Mouse (Mus musculus) forebrain, embryonic 14.5 days (tissue): Measurements from ENCODE around the gene Myrf. TPM values are rescaled to one million over a fixed set of nuclear protein-coding genes. Genes with fewer than 3 reads are reported as not detected.
A peak's percentile ranks its signal among the peaks of the same experiment; 100 is the strongest.

Experiments used
- ATAC-seq: fragments of 200-750 bp; cut with Nextera tagmentation; 2 replicates; pipeline ENCODE4 v1.8.0; 2017; ENCODE audit warnings: mild to moderate bottlenecking, moderate library complexity
- DNase-seq: peaks from one replicate; pipeline ENCODE4 v3.0.0-alpha.2; 2015; ENCODE audit warnings: low spot score
- H3K27ac ChIP-seq: fragments of 300-500 bp; sonication (generic); 2 replicates; pipeline ENCODE4 v1.5.1; 2014; ENCODE audit warnings: low read depth, mild to moderate bottlenecking, control low read depth, low read length, moderate library complexity
- H3K27me3 ChIP-seq: fragments of 300-500 bp; sonication (generic); replicated peaks from 2 replicates; pipeline ENCODE4 v1.6.1; 2014; ENCODE audit warnings: low read length, control low read depth, mixed read lengths; ENCODE audit not compliant: control insufficient read depth, insufficient read depth
- H3K36me3 ChIP-seq: fragments of 300-500 bp; sonication (generic); 2 replicates; pipeline ENCODE4 v1.6.1; 2014; ENCODE audit warnings: low read length, control low read depth; ENCODE audit not compliant: control insufficient read depth, insufficient read depth
- H3K4me1 ChIP-seq: fragments of 300-500 bp; sonication (generic); 2 replicates; pipeline ENCODE4 v1.6.1; 2014; ENCODE audit warnings: antibody characterized with exemption, low read length, control low read depth; ENCODE audit not compliant: control insufficient read depth, insufficient read depth
- H3K4me2 ChIP-seq: fragments of 300-500 bp; sonication (generic); 2 replicates; pipeline ENCODE4 v1.6.1; 2014; ENCODE audit warnings: mild to moderate bottlenecking, control low read depth, low read length
- H3K4me3 ChIP-seq: fragments of 300-500 bp; sonication (generic); 2 replicates; pipeline ENCODE4 v1.5.1; 2014; ENCODE audit warnings: low read depth, low read length, control low read depth
- H3K9ac ChIP-seq: fragments of 300-500 bp; sonication (generic); 2 replicates; pipeline ENCODE4 v1.6.1; 2014; ENCODE audit warnings: mild to moderate bottlenecking, low read length, control low read depth, moderate library complexity
- H3K9me3 ChIP-seq: fragments of 300-500 bp; sonication (generic); replicated peaks from 2 replicates; pipeline ENCODE4 v1.6.1; 2016; ENCODE audit warnings: low read length, control low read depth, mixed read lengths; ENCODE audit not compliant: control insufficient read depth
- WGBS: fragments of 180-500 bp; shearing (Covaris S2); extraction: QIAGEN DNeasy Blood & Tissue Kit; methylation state at CpG from one replicate; pipeline ENCODE4 v1.1.7; 2014; 5-methylcytosine and 5-hydroxymethylcytosine counted together
- polyA plus RNA-seq: library from polyadenylated mRNA; unstranded; fragments of >200 nt; fragmentation: Nextera tagmentation; extraction: Ambion mirVana; gene quantifications from 2 replicates; pipeline ENCODE4 v1.2.1, GENCODE M21; 2014

Myrf gene
- polyA plus RNA-seq, 1 experiment from 2014 or later, result 0.20 TPM

DNA sequence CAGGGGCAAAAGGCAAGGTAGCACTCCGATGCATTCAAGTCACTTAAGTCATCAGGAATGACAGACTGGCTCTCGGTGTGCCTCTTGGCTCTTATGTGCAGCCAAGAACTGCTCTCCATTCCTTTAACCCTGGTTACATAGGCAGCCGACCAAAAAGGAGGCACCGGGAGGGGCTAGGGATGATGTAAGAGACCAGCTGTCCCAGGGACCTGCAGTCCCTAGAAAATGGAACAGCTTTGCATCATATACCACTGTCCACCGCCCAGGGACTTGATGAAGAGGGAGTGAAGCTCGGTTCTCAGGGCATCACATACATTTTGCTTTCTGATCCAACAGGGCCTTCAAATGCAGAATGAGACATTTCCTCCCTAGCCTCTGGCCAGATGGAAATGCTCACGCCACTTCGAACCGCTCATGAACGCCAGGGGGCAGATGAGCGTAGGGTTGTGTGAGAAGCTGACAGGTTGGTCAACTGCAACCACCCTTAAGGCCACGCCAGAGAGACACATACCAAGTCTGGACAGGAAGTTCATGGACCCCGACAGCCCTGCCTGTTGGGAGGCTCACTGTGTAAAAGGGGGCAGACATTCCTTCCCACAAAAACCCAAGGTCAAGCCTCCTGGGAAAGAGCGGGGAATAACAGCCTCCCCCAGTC lies 25.8 kb upstream of the Myrf start:
- DNase-seq (peak; percentile 66), ATAC-seq (peak; percentile 66)
- WGBS, result 26% methylated on average over 14 of the region's 14 CpGs
- Histone ChIP-seq H3K4me1 (no peaks in the 10 kb centered on the region), H3K9ac (no peak overlapping the region), H3K4me2 (no peak overlapping the region), H3K27me3 (no peaks in the 10 kb centered on the region), H3K4me3 (no peak overlapping the region), H3K9me3 (no peaks in the 10 kb centered on the region), H3K36me3 (no peaks in the 10 kb centered on the region), H3K27ac (no peak overlapping the region)

DNA sequence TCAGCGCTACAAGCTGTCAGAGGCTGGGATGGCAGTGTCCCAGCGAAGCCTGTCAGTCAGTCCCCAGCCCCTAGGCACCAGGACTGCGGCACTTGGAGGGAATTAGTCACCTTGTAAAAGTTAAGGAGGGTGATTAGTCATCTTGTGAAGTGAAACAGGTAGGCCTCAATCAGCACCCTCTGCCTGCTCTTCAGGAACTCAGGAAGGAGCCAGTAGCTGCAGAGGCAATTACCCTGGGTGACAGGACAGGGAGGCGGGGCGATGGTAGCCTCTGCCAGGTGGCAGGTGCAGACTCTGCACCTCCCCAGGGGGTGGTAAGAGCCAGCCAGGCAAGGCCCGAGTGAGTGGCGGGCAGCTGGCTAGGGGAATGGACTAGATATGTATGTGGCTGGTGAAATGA lies 20.8 kb upstream of the Myrf start:
- ATAC-seq (no peak), DNase-seq (no peak)
- Histone ChIP-seq H3K9ac (no peak overlapping the region), H3K4me2 (no peak overlapping the region), H3K27ac (no peak overlapping the region), H3K9me3 (no peaks in the 10 kb centered on the region), H3K4me3 (no peak overlapping the region), H3K27me3 (no peaks in the 10 kb centered on the region), H3K36me3 (0 out of 2 replicates have a peak, but pooled peaks cover 2% of the 10 kb centered on the region), H3K4me1 (no peaks in the 10 kb centered on the region)
- 67% methylated on average over 7 of the region's 7 CpGs for WGBS

DNA sequence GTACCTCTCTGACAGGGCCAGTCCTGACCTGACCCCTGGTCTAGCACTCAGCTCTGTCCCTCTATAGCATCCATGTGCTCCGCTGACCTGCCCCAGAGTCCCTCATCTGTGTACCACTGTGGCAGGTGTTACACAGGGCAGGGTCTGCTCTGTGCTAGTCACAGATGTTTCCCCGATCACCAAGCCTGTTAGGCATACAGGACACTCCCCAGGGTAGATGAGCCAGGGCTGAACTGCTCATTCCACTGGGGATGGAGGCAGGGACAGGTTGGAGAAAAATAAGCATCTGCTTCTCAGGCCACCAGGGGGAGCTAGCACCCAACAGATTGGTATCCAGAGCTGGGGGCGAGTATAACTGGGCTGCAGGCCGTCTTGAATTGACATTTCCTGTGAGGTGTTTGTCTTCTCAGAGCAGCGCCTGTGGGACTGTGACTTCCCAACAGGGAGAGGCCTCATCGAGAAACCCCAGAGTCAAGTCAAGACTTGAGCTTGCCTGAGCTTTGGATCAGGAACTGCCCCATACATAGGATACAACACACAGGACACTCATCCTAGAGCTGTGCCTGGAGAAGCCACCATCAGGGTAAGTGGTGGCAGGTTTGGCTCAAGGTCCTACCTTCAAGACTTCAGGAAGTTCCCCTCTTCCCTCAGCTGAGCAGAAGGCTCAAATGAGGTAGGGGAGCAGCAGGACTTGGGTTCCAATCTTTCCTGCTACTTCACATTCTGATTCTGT lies 17.9 kb upstream of the Myrf start:
- ATAC-seq (peak; percentile 84), DNase-seq (peak; percentile 86)
- H3K4me1 ChIP-seq, result no peaks in the 10 kb centered on the region
- H3K4me2 ChIP-seq, result no peak overlapping the region
- H3K36me3 ChIP-seq, result 0 out of 2 replicates have a peak, but pooled peaks cover 2% of the 10 kb centered on the region
- H3K4me3 ChIP-seq, result no peak overlapping the region
- WGBS, result 23% methylated on average over 6 of the region's 6 CpGs
- no peak overlapping the region for H3K27ac ChIP-seq
- no peaks in the 10 kb centered on the region for H3K27me3 ChIP-seq
- H3K9me3 ChIP-seq, result no peaks in the 10 kb centered on the region
- no peak overlapping the region for H3K9ac ChIP-seq

DNA sequence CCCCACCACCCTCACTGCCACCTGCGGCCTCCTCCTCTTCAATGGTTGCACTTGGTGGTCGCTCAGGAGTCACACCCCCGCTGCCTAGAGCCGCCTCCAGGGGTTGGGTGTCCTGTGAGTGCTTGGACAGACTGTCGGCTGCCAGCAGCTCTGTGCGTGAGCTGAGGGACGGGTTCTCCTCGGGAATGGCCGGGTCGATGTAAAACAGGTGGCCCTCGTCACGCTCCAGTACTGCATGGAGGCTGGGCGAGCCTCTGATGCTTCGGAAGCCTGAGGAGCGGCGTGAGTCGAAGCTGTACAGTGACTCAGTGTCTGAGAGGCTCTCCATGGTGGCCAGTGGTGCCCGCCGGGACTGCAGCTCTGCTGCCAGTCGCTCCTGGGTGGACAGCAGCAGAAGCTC lies 7.6 kb upstream of the Myrf start:
- 69% methylated on average over 20 of the region's 20 CpGs for whole genome bisulfite sequencing
- DNase-seq, result no peak

DNA sequence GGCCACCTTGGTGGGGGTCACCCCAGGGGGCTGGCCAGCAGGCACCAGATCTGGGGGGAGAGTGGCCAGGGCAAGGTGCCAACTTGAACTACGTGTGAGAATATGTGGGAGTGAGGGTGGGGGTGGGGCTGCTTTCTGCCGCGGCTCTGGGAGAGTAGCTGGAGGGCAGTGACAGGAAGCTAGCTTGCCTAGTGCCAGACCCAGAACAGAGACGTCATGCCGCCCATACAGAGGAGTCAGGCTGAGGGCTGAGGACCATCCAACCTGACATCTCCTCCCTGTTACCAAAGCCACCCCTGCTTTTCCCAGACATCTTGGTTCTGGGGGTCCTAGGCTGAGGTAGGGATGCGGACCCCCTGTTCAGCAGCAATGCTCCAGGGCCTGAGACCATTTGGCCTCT lies 6.6 kb upstream of the Myrf start:
- 46% methylated on average over 6 of the region's 6 CpGs for WGBS
- Histone ChIP-seq H3K4me1 (no peaks in the 10 kb centered on the region), H3K9me3 (no peaks in the 10 kb centered on the region), H3K4me2 (no peak overlapping the region), H3K9ac (no peak overlapping the region), H3K27ac (no peak overlapping the region), H3K36me3 (no peaks in the 10 kb centered on the region; the same call in 1 of the 2 replicates), H3K4me3 (no peak overlapping the region), H3K27me3 (no peaks in the 10 kb centered on the region)
- DNase-seq (no peak), ATAC-seq (no peak)

More for the DNA sequence above, 7.6 kb upstream of the Myrf start:
- no peaks in the 10 kb centered on the region for H3K9me3 ChIP-seq
- no peak for ATAC-seq
- H3K27me3 ChIP-seq, result no peaks in the 10 kb centered on the region
- H3K4me2 ChIP-seq, result no peak overlapping the region
- H3K9ac ChIP-seq, result no peak overlapping the region
- no peaks in the 10 kb centered on the region; the same call in 1 of the 2 replicates for H3K36me3 ChIP-seq
- no peak overlapping the region for H3K27ac ChIP-seq
- H3K4me1 ChIP-seq, result no peaks in the 10 kb centered on the region
- no peak overlapping the region for H3K4me3 ChIP-seq

DNA sequence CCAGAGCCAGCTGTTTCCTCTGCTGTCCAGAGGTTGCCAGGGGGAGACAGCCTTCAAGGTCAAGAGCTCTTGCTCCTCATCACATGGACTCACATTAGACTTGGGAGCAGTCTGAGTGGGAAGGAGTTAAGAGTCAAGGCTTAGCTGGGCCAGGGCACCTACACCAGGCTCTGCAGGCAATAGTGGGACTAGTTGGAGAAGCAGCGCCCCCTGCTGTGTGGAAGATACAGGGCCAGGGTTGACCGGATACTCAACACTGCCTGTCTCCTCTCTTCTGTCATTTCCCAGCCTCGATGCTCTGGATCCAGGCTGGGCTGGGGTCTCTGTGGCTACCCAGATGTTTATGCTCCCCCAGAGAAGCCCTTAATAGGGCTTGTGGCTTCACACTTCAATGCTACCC lies 3.6 kb upstream of the Myrf start:
- Histone ChIP-seq H3K27me3 (peaks cover 11% of the 10 kb centered on the region), H3K9me3 (no peaks in the 10 kb centered on the region), H3K9ac (no peak overlapping the region), H3K4me3 (no peak overlapping the region), H3K4me2 (no peak overlapping the region), H3K27ac (no peak overlapping the region), H3K36me3 (no peaks in the 10 kb centered on the region; the same call in 1 of the 2 replicates), H3K4me1 (peaks cover 5% of the 10 kb centered on the region)
- no peak for ATAC-seq
- 31% methylated on average over 3 of the region's 3 CpGs for WGBS
- DNase-seq, result peak; percentile 22

DNA sequence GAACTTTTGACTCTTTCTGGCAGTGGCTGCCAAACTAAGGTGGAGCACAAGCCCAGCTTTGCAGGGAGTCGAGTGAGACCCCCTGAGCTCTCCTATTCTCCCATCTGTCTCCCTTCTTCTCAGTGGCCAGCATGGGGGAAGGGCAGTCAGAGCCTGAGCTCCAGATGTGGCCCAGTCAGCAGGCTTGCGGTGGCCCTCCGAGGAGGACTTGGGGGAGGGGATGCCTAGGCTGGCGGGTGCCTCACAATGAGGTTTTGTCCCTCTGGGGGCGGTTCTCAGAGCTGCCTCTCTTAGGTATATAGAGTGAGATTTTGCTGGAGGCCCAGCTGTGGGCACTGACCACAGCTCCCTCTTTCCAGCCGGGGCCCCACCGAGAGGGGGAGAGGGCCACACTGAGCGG lies 2.4 kb upstream of the Myrf start:
- H3K9ac ChIP-seq, result no peak overlapping the region
- DNase-seq, result no peak
- no peaks in the 10 kb centered on the region for H3K9me3 ChIP-seq
- H3K4me2 ChIP-seq, result no peak overlapping the region
- no peak overlapping the region for H3K4me3 ChIP-seq
- H3K27ac ChIP-seq, result no peak overlapping the region
- ATAC-seq, result no peak
- H3K4me1 ChIP-seq, result peaks cover 5% of the 10 kb centered on the region
- H3K36me3 ChIP-seq, result no peaks in the 10 kb centered on the region; the same call in 1 of the 2 replicates
- peaks cover 11% of the 10 kb centered on the region for H3K27me3 ChIP-seq
- 3% methylated on average over 8 of the region's 8 CpGs for WGBS

DNA sequence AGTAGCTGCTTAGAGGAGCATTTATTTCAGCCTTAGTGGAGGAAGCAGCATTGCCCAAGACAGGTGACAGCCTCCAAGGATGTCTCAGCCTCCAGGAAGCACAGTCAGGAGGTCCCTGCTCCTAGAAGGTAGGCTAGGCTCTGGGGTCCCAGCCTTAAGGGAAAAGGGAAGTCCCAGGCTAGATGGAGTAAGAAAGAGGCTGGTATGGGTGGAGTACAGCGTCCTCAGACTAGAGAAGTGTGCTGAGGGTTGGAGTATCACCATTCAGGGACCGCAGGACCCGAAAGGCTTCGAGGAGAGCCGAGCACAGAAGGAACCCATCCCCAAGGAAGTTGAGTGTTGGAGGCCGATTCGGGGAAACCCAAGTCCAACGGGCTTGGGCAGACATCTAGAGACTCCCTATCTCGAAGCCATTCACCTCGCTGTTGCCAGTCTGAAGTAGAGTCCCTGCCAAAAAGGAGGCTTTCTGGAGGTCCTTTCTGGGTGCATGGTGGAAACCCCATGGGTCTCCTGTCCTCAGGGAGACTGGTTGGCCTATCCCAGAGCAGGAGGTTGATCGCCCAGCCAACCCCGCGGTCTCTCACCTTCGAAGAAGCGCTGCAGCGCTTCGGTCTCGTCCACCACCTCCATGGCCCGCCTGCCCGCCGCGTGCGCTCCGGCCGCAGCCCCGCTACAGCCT lies 434 bp downstream of the Myrf start:
- H3K4me1 ChIP-seq, result peaks cover 5% of the 10 kb centered on the region
- H3K27me3 ChIP-seq, result peaks cover 11% of the 10 kb centered on the region
- no peak overlapping the region for H3K27ac ChIP-seq
- no peaks in the 10 kb centered on the region for H3K36me3 ChIP-seq
- DNase-seq (peak; percentile 16), ATAC-seq (no peak)
- peak overlapping the region; percentile 34 for H3K4me3 ChIP-seq
- no peaks in the 10 kb centered on the region for H3K9me3 ChIP-seq
- WGBS, result 2% methylated on average over 25 of the region's 26 CpGs
- peak overlapping the region; percentile 70 for H3K4me2 ChIP-seq
- H3K9ac ChIP-seq, result peak overlapping the region; percentile 58

DNA sequence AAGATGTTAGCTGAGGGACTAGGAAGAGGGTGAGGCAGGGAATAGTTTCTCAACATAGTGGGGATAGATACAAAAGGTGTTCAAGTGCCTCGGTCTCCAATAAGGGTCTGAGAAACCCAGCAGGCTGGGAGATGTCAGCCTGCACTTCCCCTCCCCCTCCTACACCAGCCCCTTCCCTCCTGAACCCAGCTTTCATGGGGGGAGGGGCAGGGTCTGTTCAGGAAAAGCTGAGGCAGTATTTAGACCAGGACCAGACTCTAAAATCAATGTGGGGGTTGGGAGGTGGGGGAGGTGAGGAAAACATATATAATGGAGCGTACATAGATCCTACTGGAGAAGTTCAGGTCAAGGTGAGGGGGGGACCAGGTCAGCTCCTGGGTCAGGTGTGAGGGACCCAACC lies 1.1 kb downstream of the Myrf start:
- no peaks in the 10 kb centered on the region for H3K36me3 ChIP-seq
- no peak overlapping the region for H3K9ac ChIP-seq
- ATAC-seq (no peak), DNase-seq (no peak)
- H3K9me3 ChIP-seq, result no peaks in the 10 kb centered on the region
- WGBS, result 36% methylated on average over 2 of the region's 2 CpGs
- H3K4me3 ChIP-seq, result no peak overlapping the region
- peaks cover 5% of the 10 kb centered on the region for H3K4me1 ChIP-seq
- peaks cover 11% of the 10 kb centered on the region for H3K27me3 ChIP-seq
- H3K27ac ChIP-seq, result no peak overlapping the region
- no peak overlapping the region for H3K4me2 ChIP-seq
